Mouse (Mus musculus) lung, postnatal 0 days (tissue): ENCODE data around the gene Tanc1. TPM values are rescaled to one million over a fixed set of nuclear protein-coding genes. Genes with fewer than 3 reads are reported as not detected.
A peak's percentile ranks its signal among the peaks of the same experiment; 100 is the strongest.

Experiments
- ATAC-seq: fragments of 200-750 bp; cut with Nextera tagmentation; 2 replicates; pipeline ENCODE4 v1.8.0; 2017; ENCODE audit warnings: moderate library complexity
- DNase-seq: peaks from one replicate; pipeline ENCODE4 v3.0.0-alpha.2; 2016; ENCODE audit warnings: low spot score
- H3K27ac ChIP-seq: fragments of 300-500 bp; sonication (generic); 2 replicates; pipeline ENCODE4 v1.5.1; 2014; ENCODE audit warnings: antibody characterized with exemption, mild to moderate bottlenecking, low read length, mixed read lengths
- H3K27me3 ChIP-seq: fragments of 300-500 bp; sonication (generic); replicated peaks from 2 replicates; pipeline ENCODE4 v1.6.1; 2014; ENCODE audit warnings: low read length, mixed read lengths; ENCODE audit not compliant: insufficient read depth
- H3K36me3 ChIP-seq: fragments of 300-500 bp; sonication (generic); 2 replicates; pipeline ENCODE4 v1.6.1; 2014; ENCODE audit warnings: low read length, mixed read lengths; ENCODE audit not compliant: insufficient read depth
- H3K4me1 ChIP-seq: fragments of 300-500 bp; sonication (generic); 2 replicates; pipeline ENCODE4 v1.6.1; 2014; ENCODE audit warnings: antibody characterized with exemption, low read depth, low read length, mixed read lengths; ENCODE audit not compliant: insufficient read depth
- H3K4me2 ChIP-seq: fragments of 300-500 bp; sonication (generic); replicated peaks from 2 replicates; pipeline ENCODE4 v1.6.1; 2014; ENCODE audit warnings: low read depth, mild to moderate bottlenecking, low read length, moderate library complexity, mixed read lengths
- H3K4me3 ChIP-seq: fragments of 300-500 bp; sonication (generic); 2 replicates; pipeline ENCODE4 v1.5.1; 2014; ENCODE audit warnings: low read depth, low read length
- H3K9ac ChIP-seq: fragments of 300-500 bp; sonication (generic); replicated peaks from 2 replicates; pipeline ENCODE4 v1.6.1; 2014; ENCODE audit warnings: low read depth, mild to moderate bottlenecking
- H3K9me3 ChIP-seq: fragments of 300-500 bp; sonication (generic); 2 replicates; pipeline ENCODE4 v1.6.1; 2016; ENCODE audit warnings: low read length, mixed read lengths
- CTCF ChIP-seq: IDR thresholded peaks from 2 replicates; pipeline ENCODE4 v1.5.1; 2016; ENCODE audit warnings: antibody characterized with exemption, mild to moderate bottlenecking
- EP300 ChIP-seq: IDR thresholded peaks from 2 replicates; pipeline ENCODE4 v1.6.1; 2016; ENCODE audit warnings: antibody characterized with exemption, mild to moderate bottlenecking, control low read depth
- WGBS: fragments of 180-500 bp; shearing (Covaris S2); extraction: QIAGEN DNeasy Blood & Tissue Kit; methylation state at CpG from one replicate; pipeline ENCODE4 v1.1.7; 2014; 5-methylcytosine and 5-hydroxymethylcytosine counted together
- polyA plus RNA-seq: library from polyadenylated mRNA; unstranded; fragments of >200 nt; fragmentation: Nextera tagmentation; extraction: Ambion mirVana; gene quantifications from 2 replicates; pipeline ENCODE4 v1.2.1, GENCODE M21; 2015

Gene Tanc1
- polyA plus RNA-seq, 1 experiment from 2014 or later = 20.9 TPM

DNA sequence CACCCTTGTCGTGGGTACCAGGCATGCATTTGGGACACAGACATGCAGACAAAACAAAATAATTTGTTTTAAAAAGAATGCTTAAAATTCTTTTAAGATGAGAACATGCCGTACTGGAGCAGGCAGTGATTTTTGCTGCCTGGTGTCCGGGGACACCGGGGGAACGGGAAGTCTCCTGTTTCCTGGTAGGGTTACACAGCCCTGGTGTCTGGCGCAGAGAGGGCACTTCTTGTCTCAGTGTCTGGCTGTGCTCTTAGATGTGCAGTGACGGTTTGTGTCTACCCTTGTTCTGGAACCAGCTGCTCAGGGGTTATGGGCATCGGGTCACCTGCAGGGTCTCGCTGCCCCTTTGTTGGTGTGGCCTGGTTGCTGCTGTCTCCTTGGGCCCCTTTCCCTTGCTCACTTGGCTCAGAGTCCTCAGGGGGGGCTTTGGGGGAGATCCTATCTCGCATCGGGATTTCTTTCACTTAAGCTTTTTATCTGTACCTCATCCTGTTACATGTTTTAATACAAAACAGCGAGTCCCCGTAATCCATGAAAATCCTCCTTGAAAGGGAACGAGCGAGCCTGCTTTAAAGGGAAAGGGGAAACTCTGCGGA, 187.2 kb downstream of the Tanc1 start:
- 74% methylated on average over 16 of the region's 16 CpGs for WGBS
- no peak; the same call in 1 of the 2 replicates for ATAC-seq
- H3K36me3 ChIP-seq = peaks cover 25% of the 10 kb centered on the region; the same call in 1 of the 2 replicates
- H3K27ac ChIP-seq = no peak overlapping the region
- no peaks in the 10 kb centered on the region for H3K9me3 ChIP-seq
- H3K4me1 ChIP-seq = no peaks in the 10 kb centered on the region
- no peaks in the 10 kb centered on the region for H3K27me3 ChIP-seq
- H3K4me3 ChIP-seq = no peak overlapping the region
- H3K4me2 ChIP-seq = no peak overlapping the region
- H3K9ac ChIP-seq = no peak overlapping the region
- TF ChIP-seq EP300 (no peak), CTCF (no peak)
- no peak for DNase-seq

DNA sequence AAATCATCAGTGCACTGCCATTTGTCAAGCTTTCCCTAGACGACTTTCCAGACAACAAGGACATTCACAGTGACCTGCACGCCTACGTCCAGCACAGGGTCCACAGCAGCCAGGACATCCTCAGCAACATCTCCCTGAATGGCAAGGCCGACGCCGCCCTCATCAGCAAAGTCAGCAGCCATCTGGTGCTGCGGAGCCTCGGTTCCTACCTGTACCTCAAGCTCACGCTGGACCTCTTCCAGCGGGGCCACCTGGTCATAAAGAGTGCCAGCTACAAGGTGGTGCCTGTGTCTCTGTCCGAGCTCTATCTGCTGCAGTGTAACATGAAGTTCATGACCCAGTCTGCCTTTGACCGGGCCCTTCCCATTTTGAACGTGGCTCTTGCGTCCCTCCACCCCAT, 187.7 kb downstream of the Tanc1 start:
- ATAC-seq (no peak), DNase-seq (no peak)
- H3K27ac ChIP-seq = no peak overlapping the region
- WGBS = 75% methylated on average over 14 of the region's 14 CpGs
- no peaks in the 10 kb centered on the region for H3K9me3 ChIP-seq
- no peak overlapping the region for H3K4me3 ChIP-seq
- TF ChIP-seq CTCF (no peak), EP300 (no peak)
- H3K9ac ChIP-seq = no peak overlapping the region
- H3K4me2 ChIP-seq = no peak overlapping the region
- no peaks in the 10 kb centered on the region for H3K4me1 ChIP-seq
- H3K36me3 ChIP-seq = peaks cover 28% of the 10 kb centered on the region; the same call in 1 of the 2 replicates
- no peaks in the 10 kb centered on the region for H3K27me3 ChIP-seq

DNA sequence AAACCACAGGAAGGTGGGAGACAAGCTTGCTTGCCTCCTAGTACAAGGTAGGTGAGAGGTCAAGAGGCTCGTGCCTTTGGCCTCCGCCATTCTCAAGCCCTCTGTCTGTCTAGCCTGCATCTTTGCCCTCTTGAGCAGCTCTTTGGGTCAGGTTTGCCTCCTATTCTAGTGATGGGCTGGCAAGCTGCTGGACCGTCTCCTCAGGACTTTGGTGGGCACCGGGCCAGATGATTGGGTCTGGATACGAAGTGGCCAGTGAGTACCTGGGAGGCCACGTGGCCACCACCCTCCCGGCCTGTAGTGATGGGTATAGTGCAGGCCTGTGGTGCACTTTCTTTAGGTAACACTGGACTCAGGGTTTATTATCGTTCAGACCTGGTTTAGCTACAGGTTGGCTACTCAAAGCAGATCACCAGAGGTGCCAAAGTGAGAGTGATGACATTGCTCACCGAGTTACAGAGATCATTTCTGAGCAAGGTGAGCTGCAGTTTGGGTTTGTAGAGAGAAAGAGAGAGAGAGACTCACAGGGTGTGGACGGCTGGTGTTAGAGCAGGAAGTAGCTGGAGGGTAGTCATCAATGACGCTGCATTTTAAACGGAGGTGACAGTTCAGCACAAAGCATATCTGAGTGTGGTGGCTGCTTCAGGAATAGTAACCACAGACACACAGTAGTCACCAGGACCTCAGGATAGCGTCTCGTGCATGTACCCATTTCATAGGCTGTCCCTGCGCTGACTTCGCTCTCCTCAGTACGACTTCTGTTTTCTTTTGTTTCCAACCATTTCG, 188.8 kb downstream of the Tanc1 start:
- Histone ChIP-seq H3K4me2 (no peak overlapping the region), H3K9ac (no peak overlapping the region), H3K27ac (no peak overlapping the region), H3K9me3 (no peaks in the 10 kb centered on the region), H3K4me1 (no peaks in the 10 kb centered on the region), H3K36me3 (peaks cover 25% of the 10 kb centered on the region; the same call in 1 of the 2 replicates), H3K4me3 (no peak overlapping the region), H3K27me3 (no peaks in the 10 kb centered on the region)
- 87% methylated on average over 18 of the region's 18 CpGs for WGBS
- DNase-seq (no peak), ATAC-seq (no peak)
- TF ChIP-seq CTCF (no peak), EP300 (no peak)

DNA sequence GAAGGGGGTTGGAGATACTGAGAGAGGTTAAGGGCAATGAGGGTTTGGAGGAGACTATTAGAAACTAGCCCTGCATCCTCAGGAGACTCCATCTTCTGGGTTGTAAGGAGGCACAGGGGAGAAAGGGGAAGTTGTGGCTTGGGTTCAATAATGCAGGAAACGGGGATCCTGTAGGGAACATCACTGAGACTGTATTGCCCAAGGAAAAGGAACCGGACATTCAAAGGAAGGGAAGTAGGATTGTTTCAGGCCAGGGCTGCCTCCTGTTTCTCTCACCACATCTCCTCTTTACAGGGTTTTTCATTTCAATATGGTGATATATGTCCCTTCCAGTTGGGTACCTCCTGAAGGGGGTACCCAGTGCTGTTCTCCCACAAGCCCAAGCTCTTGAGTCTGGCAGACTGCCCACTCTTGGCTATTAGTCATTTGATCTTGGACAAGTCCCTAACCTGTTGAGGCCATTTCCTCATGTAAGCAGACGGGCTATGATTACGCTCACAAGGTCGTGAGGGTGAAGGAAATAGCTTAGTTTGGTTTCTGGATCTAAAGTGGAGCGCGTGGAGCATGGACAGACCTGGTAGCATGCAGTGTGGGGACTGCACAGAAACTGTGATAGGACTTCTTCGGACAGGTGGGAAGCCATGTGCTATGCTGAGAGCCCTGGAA, 191.0 kb downstream of the Tanc1 start:
- DNase-seq (peak; percentile 24), ATAC-seq (no peak; the same call in 1 of the 2 replicates)
- Histone ChIP-seq H3K27me3 (no peaks in the 10 kb centered on the region), H3K4me1 (no peaks in the 10 kb centered on the region), H3K36me3 (peaks cover 29% of the 10 kb centered on the region; the same call in 1 of the 2 replicates), H3K9me3 (no peaks in the 10 kb centered on the region), H3K4me2 (no peak overlapping the region), H3K9ac (no peak overlapping the region), H3K27ac (no peak overlapping the region), H3K4me3 (no peak overlapping the region)
- no peak for TF ChIP-seq EP300
- no peak for TF ChIP-seq CTCF
- WGBS = 65% methylated on average over 8 of the region's 8 CpGs

DNA sequence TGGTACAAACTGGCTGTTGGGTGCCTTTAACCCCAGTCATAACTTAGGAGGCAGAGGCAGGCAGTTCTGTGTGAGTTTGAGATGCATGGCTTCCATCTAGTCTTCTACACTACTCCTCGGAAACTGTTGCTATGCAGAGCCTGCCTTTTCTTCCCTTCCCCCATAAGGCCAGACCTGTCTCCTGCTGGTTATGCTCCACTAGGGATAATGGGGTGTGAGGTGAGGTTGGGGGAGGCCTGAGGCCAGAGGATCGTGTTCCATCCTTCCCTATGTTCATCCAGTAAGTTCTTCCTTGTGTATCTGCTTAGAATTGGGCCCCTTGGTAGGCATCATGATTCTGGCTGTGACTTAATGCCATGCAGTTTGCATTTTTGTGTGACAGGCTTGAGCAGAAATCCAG, 193.8 kb downstream of the Tanc1 start:
- no peak overlapping the region for H3K4me2 ChIP-seq
- no peak overlapping the region for H3K4me3 ChIP-seq
- H3K27ac ChIP-seq = no peak overlapping the region
- DNase-seq (no peak), ATAC-seq (no peak)
- TF ChIP-seq CTCF = no peak
- TF ChIP-seq EP300 = no peak
- H3K36me3 ChIP-seq = peaks cover 29% of the 10 kb centered on the region; the same call in 1 of the 2 replicates
- no peaks in the 10 kb centered on the region for H3K27me3 ChIP-seq
- 64% methylated on average over 2 of the region's 2 CpGs for WGBS
- no peaks in the 10 kb centered on the region for H3K9me3 ChIP-seq
- no peak overlapping the region for H3K9ac ChIP-seq
- H3K4me1 ChIP-seq = no peaks in the 10 kb centered on the region

DNA sequence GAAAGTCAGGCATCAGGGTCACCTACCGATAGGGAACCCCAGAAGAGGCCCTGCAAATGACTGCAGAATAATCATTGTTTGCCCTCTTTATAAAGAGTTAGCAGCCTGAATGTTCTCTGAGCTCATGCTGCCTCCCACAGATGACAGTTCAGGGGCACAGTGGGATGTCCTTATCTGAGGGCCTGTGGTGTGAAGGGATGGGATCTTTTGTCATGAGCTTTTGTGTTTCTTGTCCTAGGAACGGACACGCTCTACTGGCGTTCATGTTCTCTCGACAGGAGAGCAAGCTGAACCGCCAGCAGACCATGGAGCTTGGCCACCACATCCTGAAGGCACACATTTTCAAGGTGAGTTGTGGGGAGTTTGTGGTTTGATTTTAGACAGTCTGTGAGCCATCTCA, 194.2 kb downstream of the Tanc1 start:
- H3K4me3 ChIP-seq = no peak overlapping the region
- peaks cover 2% of the 10 kb centered on the region; the same call in 1 of the 2 replicates for H3K4me1 ChIP-seq
- H3K36me3 ChIP-seq = peaks cover 28% of the 10 kb centered on the region; the same call in 1 of the 2 replicates
- no peak overlapping the region for H3K27ac ChIP-seq
- no peaks in the 10 kb centered on the region for H3K27me3 ChIP-seq
- H3K9me3 ChIP-seq = no peaks in the 10 kb centered on the region
- ATAC-seq (no peak), DNase-seq (no peak)
- 77% methylated on average over 6 of the region's 6 CpGs for WGBS
- H3K4me2 ChIP-seq = no peak overlapping the region
- no peak overlapping the region for H3K9ac ChIP-seq
- no peak for TF ChIP-seq EP300
- no peak for TF ChIP-seq CTCF
